Mouse (Mus musculus): ENCODE measurements at regions not wholly inside any gene's neighbourhood (a gene's known extent, or its start where the extent isn't known, plus 50 kb on each side); places are given as distances from the start of the nearest gene placed in this dataset.
A peak's percentile ranks its signal among the peaks of the same experiment; 100 is the strongest.

DNA sequence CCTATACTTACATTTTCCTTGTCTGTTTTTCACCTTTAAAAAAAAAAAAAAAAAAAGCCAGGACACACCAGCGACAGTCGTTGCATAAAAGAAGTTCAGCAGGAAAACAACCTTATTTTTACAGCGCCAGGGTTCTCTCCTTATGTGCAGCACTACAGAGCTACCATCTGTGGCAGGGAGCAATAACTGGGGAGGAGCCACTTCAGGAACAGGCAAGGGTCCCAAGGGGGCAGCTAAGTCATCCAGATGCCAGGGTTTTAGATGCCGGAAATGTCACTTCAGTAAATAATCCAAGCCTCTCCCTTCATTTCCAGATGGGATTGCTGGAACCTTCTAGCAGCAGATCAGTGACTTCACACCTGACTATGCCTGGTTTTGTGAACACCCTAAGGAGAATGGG, 923.1 kb upstream of the Jmjd1c start:
- 35% methylated on average over 4 of the region's 4 CpGs for WGBS
- no peaks in the 10 kb centered on the region for H3K4me1 ChIP-seq (ENCODE audit: control insufficient read depth, insufficient read depth, low read length)
- no peak overlapping the region for H3K27ac ChIP-seq (ENCODE audit: insufficient read depth, low read length)
- no peak for TF ChIP-seq POLR2A (IDR thresholded peaks at IDR 0.05; ENCODE audit: borderline replicate concordance, insufficient read depth, low read length)
- TF ChIP-seq CTCF (IDR thresholded peaks at IDR 0.05; ENCODE audit: borderline replicate concordance, insufficient read depth, low read depth, low read length) = no peak
- DNase-seq = no peak
- H3K27me3 ChIP-seq (ENCODE audit: control insufficient read depth, insufficient read depth, low read length) = no peaks in the 10 kb centered on the region
- H3K4me3 ChIP-seq (replicated peaks; ENCODE audit: insufficient read depth, low read depth, low read length) = no peak overlapping the region

- DNase-seq = no peak
- H3K27me3 ChIP-seq (ENCODE audit: control insufficient read depth, insufficient read depth, low read length) = no peaks in the 10 kb centered on the region
- peaks cover 13% of the 10 kb centered on the region; the same call in 1 of the 2 replicates for H3K4me1 ChIP-seq (ENCODE audit: control insufficient read depth, insufficient read depth, low read length)
- no peak overlapping the region for H3K4me3 ChIP-seq (replicated peaks; ENCODE audit: insufficient read depth, low read depth, low read length)
- 79% methylated on average over 3 of the region's 3 CpGs for WGBS
- no peak for TF ChIP-seq POLR2A (IDR thresholded peaks at IDR 0.05; ENCODE audit: borderline replicate concordance, insufficient read depth, low read length)
- no peak for TF ChIP-seq CTCF (IDR thresholded peaks at IDR 0.05; ENCODE audit: borderline replicate concordance, insufficient read depth, low read depth, low read length)
- H3K27ac ChIP-seq (ENCODE audit: insufficient read depth, low read length) = no peak overlapping the region
Observed at GRCm38 (mm10) chr10:66177318-66177717, 918.6 kb upstream of the Jmjd1c start.

DNA sequence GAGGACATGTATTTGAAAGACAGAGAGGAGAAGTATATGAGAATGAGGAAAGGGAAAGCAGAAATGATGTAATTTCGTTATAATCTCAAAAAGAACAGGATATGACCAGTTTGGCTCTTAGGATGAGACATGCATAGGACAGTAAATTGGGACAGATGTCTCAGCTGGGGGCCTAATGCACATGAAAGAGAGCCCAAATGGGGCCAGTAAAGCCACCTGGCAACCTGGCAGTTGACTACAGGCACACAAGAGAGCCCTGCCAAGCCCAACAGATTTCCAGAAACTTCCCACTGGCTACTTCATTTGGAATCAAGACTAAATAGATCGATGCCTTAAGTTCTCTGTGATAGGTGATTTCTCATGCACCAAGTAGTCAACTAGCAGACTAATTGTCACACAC, 914.7 kb upstream of the Jmjd1c start:
- H3K4me3 ChIP-seq (replicated peaks; ENCODE audit: insufficient read depth, low read depth, low read length) = no peak overlapping the region
- WGBS = 11% methylated on average over 2 of the region's 2 CpGs

DNA sequence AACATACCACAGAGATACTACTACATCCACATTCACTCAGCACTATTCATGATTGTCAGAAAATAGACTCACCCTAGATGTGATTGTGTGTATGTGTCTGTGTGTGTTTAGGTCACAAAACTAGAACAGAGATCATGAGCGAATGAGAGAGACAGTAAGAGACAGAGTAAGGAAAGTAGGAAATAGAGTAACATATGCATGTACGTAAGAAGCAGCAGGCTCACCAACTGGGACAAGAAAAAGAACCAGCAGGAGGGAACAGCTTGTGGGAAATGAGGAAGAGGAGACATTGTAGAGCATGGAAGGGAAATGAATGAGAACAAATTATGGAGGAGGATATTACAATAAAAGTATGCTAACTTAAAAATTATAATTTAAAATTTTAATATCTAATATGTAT, 912.9 kb upstream of the Jmjd1c start:
- no peak for TF ChIP-seq CTCF (IDR thresholded peaks at IDR 0.05; ENCODE audit: borderline replicate concordance, insufficient read depth, low read depth, low read length)
- TF ChIP-seq POLR2A (IDR thresholded peaks at IDR 0.05; ENCODE audit: borderline replicate concordance, insufficient read depth, low read length) = no peak
- Histone ChIP-seq H3K27me3 (ENCODE audit: control insufficient read depth, insufficient read depth, low read length) (no peaks in the 10 kb centered on the region), H3K27ac (ENCODE audit: insufficient read depth, low read length) (no peak overlapping the region), H3K4me1 (ENCODE audit: control insufficient read depth, insufficient read depth, low read length) (peaks cover 24% of the 10 kb centered on the region; the same call in 1 of the 2 replicates), H3K4me3 (replicated peaks; ENCODE audit: insufficient read depth, low read depth, low read length) (no peak overlapping the region)
- peak; percentile 39 to 79 for DNase-seq
- WGBS = 7% methylated on average over 2 of the region's 2 CpGs

More for the DNA sequence above, 914.7 kb upstream of the Jmjd1c start:
- Histone ChIP-seq H3K4me1 (ENCODE audit: control insufficient read depth, insufficient read depth, low read length) (peaks cover 20% of the 10 kb centered on the region; the same call in 1 of the 2 replicates), H3K27ac (ENCODE audit: insufficient read depth, low read length) (peak overlapping the region; percentile 62; the same call in 1 of the 2 replicates), H3K27me3 (ENCODE audit: control insufficient read depth, insufficient read depth, low read length) (no peaks in the 10 kb centered on the region)
- peak; percentile 95 to 99 for DNase-seq
- TF ChIP-seq POLR2A (IDR thresholded peaks at IDR 0.05; ENCODE audit: borderline replicate concordance, insufficient read depth, low read length) = no peak
- TF ChIP-seq CTCF (IDR thresholded peaks at IDR 0.05; ENCODE audit: borderline replicate concordance, insufficient read depth, low read depth, low read length) = no peak

GRCm38 (mm10) chr10:66187038-66187437, 908.9 kb upstream of the Jmjd1c start:
- no peaks in the 10 kb centered on the region for H3K27me3 ChIP-seq (ENCODE audit: control insufficient read depth, insufficient read depth, low read length)
- WGBS = 59% methylated on average over 1 of the region's 1 CpGs
- H3K4me1 ChIP-seq (ENCODE audit: control insufficient read depth, insufficient read depth, low read length) = peaks cover 14% of the 10 kb centered on the region; the same call in 1 of the 2 replicates
- no peak overlapping the region for H3K4me3 ChIP-seq (replicated peaks; ENCODE audit: insufficient read depth, low read depth, low read length)
- no peak overlapping the region for H3K27ac ChIP-seq (ENCODE audit: insufficient read depth, low read length)
- no peak for DNase-seq
- TF ChIP-seq POLR2A (IDR thresholded peaks at IDR 0.05; ENCODE audit: borderline replicate concordance, insufficient read depth, low read length) (no peak), CTCF (IDR thresholded peaks at IDR 0.05; ENCODE audit: borderline replicate concordance, insufficient read depth, low read depth, low read length) (no peak)

DNA sequence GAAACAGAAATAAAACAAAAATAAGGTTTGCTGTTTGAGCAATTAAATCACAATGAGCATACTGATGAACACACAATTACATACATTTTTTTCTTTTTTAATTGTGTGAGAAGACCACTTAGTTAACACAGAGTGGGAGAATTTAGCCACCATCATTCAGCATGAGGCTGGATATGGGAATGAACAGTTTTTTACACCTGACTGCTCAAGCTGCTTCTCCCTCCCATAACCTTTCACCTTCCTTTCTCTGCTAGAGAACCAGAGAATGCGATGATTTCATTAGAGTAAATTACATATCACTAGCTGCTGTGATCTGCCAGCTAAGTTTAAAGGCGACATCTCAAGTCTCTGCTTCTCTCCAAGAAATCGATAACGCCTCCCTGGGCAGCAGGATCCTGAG, 894.8 kb upstream of the Jmjd1c start:
- Histone ChIP-seq H3K27ac (ENCODE audit: insufficient read depth, low read length) (no peak overlapping the region), H3K27me3 (ENCODE audit: control insufficient read depth, insufficient read depth, low read length) (no peaks in the 10 kb centered on the region), H3K4me3 (replicated peaks; ENCODE audit: insufficient read depth, low read depth, low read length) (no peak overlapping the region), H3K4me1 (ENCODE audit: control insufficient read depth, insufficient read depth, low read length) (no peaks in the 10 kb centered on the region)
- WGBS = 72% methylated on average over 4 of the region's 4 CpGs
- no peak for DNase-seq
- no peak for TF ChIP-seq POLR2A (IDR thresholded peaks at IDR 0.05; ENCODE audit: borderline replicate concordance, insufficient read depth, low read length)

DNA sequence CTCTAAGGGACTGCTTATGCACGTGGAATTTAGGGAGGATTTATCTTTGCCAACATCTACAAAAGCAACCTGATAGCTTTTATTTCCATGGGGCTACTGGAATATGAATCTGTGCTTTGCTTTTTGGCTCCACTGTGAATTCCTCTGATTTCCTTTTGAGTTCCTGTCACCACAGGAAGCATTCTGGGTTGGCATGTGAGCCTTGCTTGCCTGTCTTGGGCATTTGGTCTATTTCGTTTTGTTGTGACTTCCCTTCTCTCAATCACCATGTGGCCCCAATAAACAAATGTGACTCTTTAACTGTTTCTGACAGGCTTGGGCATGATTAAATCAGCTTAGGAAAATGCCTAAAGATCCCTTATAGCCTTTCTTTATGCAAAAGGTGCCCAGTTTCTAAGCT, 867.8 kb upstream of the Jmjd1c start:
- Histone ChIP-seq H3K27ac (ENCODE audit: insufficient read depth, low read length) (peak overlapping the region; percentile 78; the same call in 1 of the 2 replicates), H3K27me3 (ENCODE audit: control insufficient read depth, insufficient read depth, low read length) (no peaks in the 10 kb centered on the region), H3K4me3 (replicated peaks; ENCODE audit: insufficient read depth, low read depth, low read length) (no peak overlapping the region), H3K4me1 (ENCODE audit: control insufficient read depth, insufficient read depth, low read length) (peaks cover 6% of the 10 kb centered on the region; the same call in 1 of the 2 replicates)
- TF ChIP-seq CTCF (IDR thresholded peaks at IDR 0.05; ENCODE audit: borderline replicate concordance, insufficient read depth, low read depth, low read length) (no peak), POLR2A (IDR thresholded peaks at IDR 0.05; ENCODE audit: borderline replicate concordance, insufficient read depth, low read length) (no peak)
- 8% methylated on average over 2 of the region's 2 CpGs for WGBS
- DNase-seq = peak; percentile 70 to 91

- Histone ChIP-seq H3K4me1 (ENCODE audit: control insufficient read depth, insufficient read depth, low read length) (no peaks in the 10 kb centered on the region), H3K4me3 (replicated peaks; ENCODE audit: insufficient read depth, low read depth, low read length) (no peak overlapping the region), H3K27ac (ENCODE audit: insufficient read depth, low read length) (no peak overlapping the region), H3K27me3 (ENCODE audit: control insufficient read depth, insufficient read depth, low read length) (no peaks in the 10 kb centered on the region)
- DNase-seq = no peak
- no peak for TF ChIP-seq POLR2A (IDR thresholded peaks at IDR 0.05; ENCODE audit: borderline replicate concordance, insufficient read depth, low read length)
- TF ChIP-seq CTCF (IDR thresholded peaks at IDR 0.05; ENCODE audit: borderline replicate concordance, insufficient read depth, low read depth, low read length) = no peak
- 91% methylated on average over 2 of the region's 2 CpGs for WGBS
Observed at GRCm38 (mm10) chr10:66234370-66234916, 861.5 kb upstream of the Jmjd1c start.

All from cerebellum, adult 2 months (tissue).